Mouse (Mus musculus): ENCODE measurements around the gene Pcp2. TPM values are rescaled to one million over a fixed set of nuclear protein-coding genes. Genes with fewer than 3 reads are reported as not detected.

The Pcp2 gene
- total RNA-seq, 2 experiments from 2014 or later = not detected

- no peak for DNase-seq (ENCODE audit: extremely low spot score in 1 of 2, low spot score in 2 of 2)
- intact Hi-C loops (cut with DNase I) = no loop called here
Measured at GRCm38 (mm10) chr8:3579390-3580364, 45.7 kb downstream of the Pcp2 start.

- intact Hi-C loops (cut with DNase I) = no loop called here
Measured at GRCm38 (mm10) chr8:3576211-3576960, 49.0 kb downstream of the Pcp2 start.

GRCm38 (mm10) chr8:3574546-3574945 lies 50.8 kb downstream of the Pcp2 start:
- intact Hi-C loops (cut with DNase I) = no loop called here
- no peak for DNase-seq (ENCODE audit: extremely low spot score in 1 of 2, low spot score in 2 of 2)

More at GRCm38 (mm10) chr8:3576211-3576960, 49.0 kb downstream of the Pcp2 start:
- no peak for DNase-seq (ENCODE audit: extremely low spot score in 1 of 2, low spot score in 2 of 2)

Other genes with a start within 250 kb of the Pcp2 start
- 10 to 100 TPM; 33.3 to 35.6 TPM for gene Arhgef18, start 232.5 kb downstream of the Pcp2 start, total RNA-seq (2021)
- 1 to 10 TPM in 1 of 2 experiments, under 1 TPM in 1; 0.73 to 1.1 TPM for gene Pex11g, start 157.9 kb downstream of the Pcp2 start, total RNA-seq (2021)
- under 1 TPM in 1 of 2 experiments, not detected in 1; 0.30 TPM for gene Tex45, start 154.7 kb downstream of the Pcp2 start, total RNA-seq (2021)
- 10 to 100 TPM; 29.4 to 31.2 TPM for gene Zfp358, start 132.4 kb downstream of the Pcp2 start, total RNA-seq (2021)
- 10 to 100 TPM; 77.7 to 81.4 TPM for gene Mcoln1, start 125.1 kb downstream of the Pcp2 start, total RNA-seq (2021)
- 10 to 100 TPM; 73.7 to 79.2 TPM for gene Pnpla6, start 110.2 kb downstream of the Pcp2 start, total RNA-seq (2021)
- not detected for gene C330021F23Rik, start 57.6 kb downstream of the Pcp2 start, total RNA-seq (2021)
- 10 to 100 TPM; 67.3 to 71.8 TPM for gene Camsap3, start 38.3 kb downstream of the Pcp2 start, total RNA-seq (2021)
- 10 to 100 TPM; 32.4 to 36.3 TPM for gene Xab2, start 4.2 kb downstream of the Pcp2 start, total RNA-seq (2021)
- gene Pet100, start 4.0 kb downstream of the Pcp2 start, total RNA-seq (2021) = 10 to 100 TPM; 78.6 to 80.1 TPM
- gene Stxbp2, start 5.4 kb upstream of the Pcp2 start, total RNA-seq (2021) = 10 to 100 TPM; 57.0 to 59.3 TPM
- 1 to 10 TPM in 1 of 2 experiments, under 1 TPM in 1; 0.81 to 1.0 TPM for gene Retn, start 30.2 kb upstream of the Pcp2 start, total RNA-seq (2021)
- under 1 TPM; 0.55 to 0.66 TPM for gene Mcemp1, start 40.2 kb upstream of the Pcp2 start, total RNA-seq (2021)
- gene Fcor, start 46.8 kb upstream of the Pcp2 start, total RNA-seq (2021) = 10 to 100 TPM; 18.6 to 25.9 TPM
- 10 to 100 TPM; 31.2 to 32.3 TPM for gene Trappc5, start 50.8 kb upstream of the Pcp2 start, total RNA-seq (2021)
- not detected for gene Fcer2a, start 68.6 kb upstream of the Pcp2 start, total RNA-seq (2021)
- gene Clec4g, start 95.1 kb upstream of the Pcp2 start, total RNA-seq (2021) = not detected
- not detected for gene Cd209a, start 123.4 kb upstream of the Pcp2 start, total RNA-seq (2021)
- not detected for gene Cd209e, start 228.8 kb upstream of the Pcp2 start, total RNA-seq (2021)